Mouse (Mus musculus) olfactory bulb, adult 2 months (tissue): ENCODE measurements around the gene Mei1.

Experiments used
- CTCF ChIP-seq: fragments of 200-500 bp; IDR thresholded peaks from 2 replicates; pipeline ENCODE4 v1.5.1; 2012; ENCODE audit warnings: low read depth, mild to moderate bottlenecking, low read length, moderate library complexity; ENCODE audit not compliant: insufficient read depth
- POLR2A ChIP-seq: fragments of 200-500 bp; IDR thresholded peaks from 2 replicates; pipeline ENCODE4 v1.6.1; 2012; ENCODE audit warnings: mild to moderate bottlenecking, low read depth, low read length, moderate library complexity; ENCODE audit not compliant: insufficient read depth

- TF ChIP-seq POLR2A (peak; percentile 71), CTCF (no peak)
Measured at GRCm38 (mm10) chr15:82146770-82147610, 77.2 kb downstream of the Mei1 start, which contains the start of gene Srebf2.
